Mouse (Mus musculus) liver, postnatal 0 days (tissue): ENCODE results near the gene Gm42688. TPM values are rescaled to one million over a fixed set of nuclear protein-coding genes. Genes with fewer than 3 reads are reported as not detected.

Experiments used
- ATAC-seq: fragments of 200-750 bp; cut with Nextera tagmentation; 2 replicates; pipeline ENCODE4 v1.8.0; 2017; ENCODE audit warnings: mild to moderate bottlenecking, moderate library complexity
- DNase-seq: peaks from one replicate; pipeline ENCODE4 v3.0.0-alpha.2; 2016
- H3K27ac ChIP-seq: fragments of 300-500 bp; sonication (generic); 2 replicates; pipeline ENCODE4 v1.5.1; 2014; ENCODE audit warnings: antibody characterized with exemption, moderate library complexity, mild to moderate bottlenecking, low read depth
- H3K27me3 ChIP-seq: fragments of 300-500 bp; sonication (generic); 2 replicates; pipeline ENCODE4 v1.6.1; 2014; ENCODE audit warnings: low read length, control low read depth, mixed read lengths; ENCODE audit not compliant: insufficient read depth
- H3K36me3 ChIP-seq: fragments of 300-500 bp; sonication (generic); replicated peaks from 2 replicates; pipeline ENCODE4 v1.6.1; 2014; ENCODE audit warnings: mild to moderate bottlenecking, control low read depth, low read length, moderate library complexity, mixed read lengths; ENCODE audit not compliant: insufficient read depth
- H3K4me1 ChIP-seq: fragments of 300-500 bp; sonication (generic); 2 replicates; pipeline ENCODE4 v1.6.1; 2014; ENCODE audit warnings: antibody characterized with exemption, mild to moderate bottlenecking, control low read depth; ENCODE audit not compliant: insufficient read depth
- H3K4me2 ChIP-seq: fragments of 300-500 bp; sonication (generic); 2 replicates; pipeline ENCODE4 v1.6.1; 2014; ENCODE audit warnings: low read depth, mild to moderate bottlenecking, low read length, moderate library complexity, mixed read lengths
- H3K4me3 ChIP-seq: fragments of 300-500 bp; sonication (generic); 2 replicates; pipeline ENCODE4 v1.5.1; 2014; ENCODE audit warnings: low read depth, low read length
- H3K9ac ChIP-seq: fragments of 300-500 bp; sonication (generic); replicated peaks from 2 replicates; pipeline ENCODE4 v1.6.1; 2014; ENCODE audit warnings: mild to moderate bottlenecking, moderate library complexity
- H3K9me3 ChIP-seq: fragments of 300-500 bp; sonication (generic); 2 replicates; pipeline ENCODE4 v1.6.1; 2016; ENCODE audit warnings: mild to moderate bottlenecking, control low read depth, low read length, mixed read lengths
- CTCF ChIP-seq: sonication (generic); IDR thresholded peaks from 2 replicates; pipeline ENCODE4 v1.5.1; 2016; ENCODE audit warnings: antibody characterized with exemption, low read depth
- EP300 ChIP-seq: IDR thresholded peaks from 2 replicates; pipeline ENCODE4 v1.6.1; 2016; ENCODE audit warnings: antibody characterized with exemption, low read depth, mild to moderate bottlenecking
- WGBS: fragments of 180-500 bp; shearing (Covaris S2); extraction: QIAGEN DNeasy Blood & Tissue Kit; methylation state at CpG from one replicate; pipeline ENCODE4 v1.1.7; 2014; ENCODE audit not compliant: insufficient replicate concordance; 5-methylcytosine and 5-hydroxymethylcytosine counted together
- polyA plus RNA-seq: library from polyadenylated mRNA; unstranded; fragments of >200 nt; fragmentation: Nextera tagmentation; extraction: Ambion mirVana; gene quantifications from 2 replicates; pipeline ENCODE4 v1.2.1, GENCODE M21; 2015

The Gm42688 gene
- polyA plus RNA-seq, 1 experiment from 2014 or later, result 0.92 TPM

- DNase-seq, result no peak
- H3K9me3 ChIP-seq, result no peaks in the 10 kb centered on the region
- peak within 1 kb of the TSS; percentile 62; the same call in 1 of the 2 replicates for H3K4me2 ChIP-seq
- ATAC-seq, result no peak
- WGBS, result 2% methylated on average over 8 of the region's 10 CpGs
- no peak within 1 kb of the TSS for H3K9ac ChIP-seq
- no peak for TF ChIP-seq EP300
- no peak for TF ChIP-seq CTCF
- peak within 1 kb of the TSS; percentile 26; the same call in 1 of the 2 replicates for H3K4me3 ChIP-seq
- H3K4me1 ChIP-seq, result peaks cover 10% of the 10 kb centered on the region
- no peak within 1 kb of the TSS for H3K27ac ChIP-seq
- no peaks in the 10 kb centered on the region for H3K36me3 ChIP-seq
- H3K27me3 ChIP-seq, result peaks cover 96% of the 10 kb centered on the region
These were observed 31.3 kb upstream of the Gm42688 start, which contains the start of gene Tlx2 for GRCm38 (mm10) chr6:83070247-83070310. Tlx2 (minus strand) TSS chr6:83070293.

- Histone ChIP-seq H3K9me3 (no peaks in the 10 kb centered on the region), H3K27me3 (peaks cover 94% of the 10 kb centered on the region), H3K27ac (no peak overlapping the region), H3K4me1 (peaks cover 10% of the 10 kb centered on the region), H3K4me2 (0 out of 2 replicates have a peak overlapping the region, but pooled peaks have one; percentile 5), H3K36me3 (no peaks in the 10 kb centered on the region), H3K9ac (no peak overlapping the region), H3K4me3 (peak overlapping the region; percentile 16; the same call in 1 of the 2 replicates)
- TF ChIP-seq EP300, result no peak
- TF ChIP-seq CTCF, result no peak
- ATAC-seq (0 out of 2 replicates have a peak, but pooled peaks have one; percentile 14), DNase-seq (no peak)
- WGBS, result 2% methylated on average over 46 of the region's 58 CpGs
These were observed 30.9 kb upstream of the Gm42688 start for GRCm38 (mm10) chr6:83070311-83071219.

- Histone ChIP-seq H3K4me2 (no peak overlapping the region), H3K27ac (no peak overlapping the region), H3K9ac (no peak overlapping the region), H3K36me3 (no peaks in the 10 kb centered on the region), H3K4me1 (peaks cover 10% of the 10 kb centered on the region), H3K9me3 (no peaks in the 10 kb centered on the region), H3K4me3 (no peak overlapping the region), H3K27me3 (peaks cover 93% of the 10 kb centered on the region)
- TF ChIP-seq EP300 (no peak), CTCF (no peak)
- no peak for DNase-seq
- WGBS, result 2% methylated on average over 21 of the region's 24 CpGs
- no peak for ATAC-seq
These were observed 30.2 kb upstream of the Gm42688 start for GRCm38 (mm10) chr6:83071220-83071619.

GRCm38 (mm10) chr6:83074979-83075378 lies 26.4 kb upstream of the Gm42688 start:
- Histone ChIP-seq H3K27me3 (peaks cover 59% of the 10 kb centered on the region), H3K4me1 (peaks cover 17% of the 10 kb centered on the region), H3K4me2 (no peak overlapping the region), H3K27ac (no peak overlapping the region), H3K4me3 (no peak overlapping the region), H3K36me3 (no peaks in the 10 kb centered on the region; the same call in 1 of the 2 replicates), H3K9ac (no peak overlapping the region), H3K9me3 (no peaks in the 10 kb centered on the region)
- DNase-seq (no peak), ATAC-seq (no peak)
- WGBS, result 19% methylated on average over 2 of the region's 2 CpGs
- TF ChIP-seq EP300, result no peak
- peak; percentile 51 for TF ChIP-seq CTCF

GRCm38 (mm10) chr6:83077630-83078323 lies 23.6 kb upstream of the Gm42688 start, which contains the start of gene Pcgf1:
Pcgf1 (plus strand) TSS chr6:83077869.
- peaks cover 2% of the 10 kb centered on the region; the same call in 1 of the 2 replicates for H3K36me3 ChIP-seq
- peak within 1 kb of the TSS; percentile 82 for H3K27ac ChIP-seq
- H3K4me3 ChIP-seq, result peak within 1 kb of the TSS; percentile 91
- under 1% methylated on average over 54 of the region's 54 CpGs for WGBS
- DNase-seq, result peak; percentile 55
- H3K27me3 ChIP-seq, result peaks cover 33% of the 10 kb centered on the region
- H3K4me1 ChIP-seq, result peaks cover 18% of the 10 kb centered on the region
- ATAC-seq, result peak; percentile 26
- peak within 1 kb of the TSS; percentile 99 for H3K4me2 ChIP-seq
- H3K9me3 ChIP-seq, result no peaks in the 10 kb centered on the region
- TF ChIP-seq CTCF (no peak), EP300 (no peak)
- peak within 1 kb of the TSS; percentile 84 for H3K9ac ChIP-seq

- WGBS, result under 1% methylated on average over 46 of the region's 46 CpGs
- Histone ChIP-seq H3K36me3 (peaks cover 2% of the 10 kb centered on the region; the same call in 1 of the 2 replicates), H3K27me3 (peaks cover 30% of the 10 kb centered on the region), H3K4me1 (peaks cover 18% of the 10 kb centered on the region), H3K4me2 (peak overlapping the region; percentile 99), H3K9ac (peak overlapping the region; percentile 84), H3K4me3 (peak overlapping the region; percentile 91), H3K9me3 (no peaks in the 10 kb centered on the region), H3K27ac (peak overlapping the region; percentile 82)
- ATAC-seq, result peak; percentile 94
- TF ChIP-seq CTCF (peak; percentile 74), EP300 (no peak)
- DNase-seq, result peak; percentile 100
These were observed 23.0 kb upstream of the Gm42688 start for GRCm38 (mm10) chr6:83078324-83078858.
